Mouse (Mus musculus): ENCODE measurements at regions not wholly inside any gene's neighbourhood (a gene's known extent, or its start where the extent isn't known, plus 50 kb on each side); places are given as distances from the start of the nearest gene placed in this dataset.

GRCm38 (mm10) chrX:126899594-126899993, 83.9 kb upstream of the 4932411N23Rik start:
- peak; percentile 25 for DNase-seq (ENCODE audit: low read depth, low spot score)

Measured in ZHBTc4 (cell line).